Mouse (Mus musculus) thymus, adult 2 months (tissue): Measurements from ENCODE around the gene Dhx37. TPM values are rescaled to one million over a fixed set of nuclear protein-coding genes. Genes with fewer than 3 reads are reported as not detected.

Experiments
- DNase-seq: peaks from one replicate; pipeline ENCODE4 v3.0.0; 2021
- H3K27ac ChIP-seq: fragments of 200-500 bp; 2 replicates; pipeline ENCODE4 v1.5.1; 2012; ENCODE audit warnings: low read length, control low read depth; ENCODE audit not compliant: control insufficient read depth, insufficient read depth
- H3K27me3 ChIP-seq: fragments of 200-500 bp; 2 replicates; pipeline ENCODE4 v1.6.1; 2012; ENCODE audit warnings: mild to moderate bottlenecking, low read length, moderate library complexity, mixed read lengths; ENCODE audit not compliant: control insufficient read depth, insufficient read depth
- H3K36me3 ChIP-seq: fragments of 200-500 bp; 2 replicates; pipeline ENCODE4 v1.6.1; 2012; ENCODE audit warnings: mild to moderate bottlenecking, low read length, moderate library complexity; ENCODE audit not compliant: control insufficient read depth, insufficient read depth
- H3K4me1 ChIP-seq: fragments of 200-500 bp; replicated peaks from 2 replicates; pipeline ENCODE4 v1.6.1; 2012; ENCODE audit warnings: low read length; ENCODE audit not compliant: control insufficient read depth, insufficient read depth
- H3K4me3 ChIP-seq: fragments of 200-500 bp; 2 replicates; pipeline ENCODE4 v1.5.1; 2012; ENCODE audit warnings: mild to moderate bottlenecking, low read length, control low read depth, moderate library complexity; ENCODE audit not compliant: control insufficient read depth, insufficient read depth
- CTCF ChIP-seq: fragments of 200-500 bp; IDR thresholded peaks from 2 replicates; pipeline ENCODE4 v1.5.1; 2012; ENCODE audit warnings: mild to moderate bottlenecking, control low read depth, low read length, moderate library complexity, borderline replicate concordance; ENCODE audit not compliant: control insufficient read depth, poor library complexity, insufficient read depth; ENCODE audit errors: extremely low read depth
- POLR2A ChIP-seq: fragments of 200-500 bp; IDR thresholded peaks from 2 replicates; pipeline ENCODE4 v1.6.1; 2012; ENCODE audit warnings: mild to moderate bottlenecking, low read length, control low read depth, moderate library complexity; ENCODE audit not compliant: control insufficient read depth, poor library complexity, insufficient read depth; ENCODE audit errors: extremely low read depth
- WGBS: fragments of 180-500 bp; shearing (Covaris S2); methylation state at CpG from one replicate; pipeline ENCODE4 v1.1.7; 2018; 5-methylcytosine and 5-hydroxymethylcytosine counted together
- polyA plus RNA-seq: library from polyadenylated mRNA; depleted of rRNA; stranded (reverse); fragments of >200 nt; gene quantifications from 2 replicates; pipeline ENCODE4 v1.2.3, GENCODE M21; 2012

Dhx37 gene
- polyA plus RNA-seq, 1 experiment, result 32.4 TPM

- Histone ChIP-seq H3K4me1 (peaks cover 5% of the 10 kb centered on the region), H3K4me3 (no peak overlapping the region), H3K27ac (no peak overlapping the region), H3K36me3 (peaks cover 22% of the 10 kb centered on the region), H3K27me3 (no peaks in the 10 kb centered on the region)
- 72% methylated on average over 5 of the region's 5 CpGs for WGBS
- peak; percentile 85 for DNase-seq
- TF ChIP-seq POLR2A, result no peak
- TF ChIP-seq CTCF, result no peak
These were observed 21.9 kb downstream of the Dhx37 start for GRCm38 (mm10) chr5:125411972-125412530.

- peaks cover 20% of the 10 kb centered on the region for H3K4me1 ChIP-seq
- DNase-seq, result no peak
- H3K36me3 ChIP-seq, result no peaks in the 10 kb centered on the region; the same call in 1 of the 2 replicates
- H3K27ac ChIP-seq, result no peak overlapping the region
- no peaks in the 10 kb centered on the region for H3K27me3 ChIP-seq
- no peak for TF ChIP-seq CTCF
- no peak for TF ChIP-seq POLR2A
- 64% methylated on average over 20 of the region's 20 CpGs for WGBS
- no peak overlapping the region for H3K4me3 ChIP-seq
These were observed 24.4 kb downstream of the Dhx37 start for GRCm38 (mm10) chr5:125409348-125410090.

GRCm38 (mm10) chr5:125408842-125409241, 25.1 kb downstream of the Dhx37 start:
- Histone ChIP-seq H3K4me3 (no peak overlapping the region), H3K27ac (no peak overlapping the region), H3K27me3 (no peaks in the 10 kb centered on the region), H3K36me3 (no peaks in the 10 kb centered on the region), H3K4me1 (peaks cover 20% of the 10 kb centered on the region)
- WGBS, result 2% methylated on average over 13 of the region's 13 CpGs
- peak; percentile 81 for DNase-seq
- TF ChIP-seq POLR2A (no peak), CTCF (no peak)

- no peak overlapping the region for H3K4me3 ChIP-seq
- no peaks in the 10 kb centered on the region for H3K36me3 ChIP-seq
- no peaks in the 10 kb centered on the region for H3K27me3 ChIP-seq
- WGBS, result 82% methylated on average over 14 of the region's 14 CpGs
- no peak for DNase-seq
- H3K27ac ChIP-seq, result no peak overlapping the region
- TF ChIP-seq CTCF, result no peak
- TF ChIP-seq POLR2A, result no peak
- peaks cover 22% of the 10 kb centered on the region for H3K4me1 ChIP-seq
These were observed 25.9 kb downstream of the Dhx37 start for GRCm38 (mm10) chr5:125407910-125408575.

GRCm38 (mm10) chr5:125407020-125407830, 26.7 kb downstream of the Dhx37 start:
- H3K4me3 ChIP-seq, result peak overlapping the region; percentile 49; the same call in 1 of the 2 replicates
- 57% methylated on average over 13 of the region's 13 CpGs for WGBS
- no peak for DNase-seq
- H3K27me3 ChIP-seq, result no peaks in the 10 kb centered on the region
- TF ChIP-seq POLR2A, result no peak
- no peaks in the 10 kb centered on the region for H3K36me3 ChIP-seq
- H3K4me1 ChIP-seq, result peaks cover 22% of the 10 kb centered on the region
- no peak overlapping the region; the same call in 1 of the 2 replicates for H3K27ac ChIP-seq

- H3K4me3 ChIP-seq, result peak overlapping the region; percentile 49
- peaks cover 22% of the 10 kb centered on the region for H3K4me1 ChIP-seq
- H3K36me3 ChIP-seq, result no peaks in the 10 kb centered on the region
- no peak for TF ChIP-seq CTCF
- no peak for TF ChIP-seq POLR2A
- H3K27me3 ChIP-seq, result no peaks in the 10 kb centered on the region
- peak overlapping the region; percentile 83 for H3K27ac ChIP-seq
- peak; percentile 69 for DNase-seq
- 7% methylated on average over 20 of the region's 20 CpGs for WGBS
These were observed 27.5 kb downstream of the Dhx37 start for GRCm38 (mm10) chr5:125406322-125407016.
